Mouse (Mus musculus) midbrain, embryonic 14.5 days (tissue): ENCODE results near the gene Usb1. TPM values are rescaled to one million over a fixed set of nuclear protein-coding genes. Genes with fewer than 3 reads are reported as not detected.

Source experiments
- ATAC-seq: fragments of 200-750 bp; cut with Nextera tagmentation; 2 replicates; pipeline ENCODE4 v1.8.0; 2017; ENCODE audit warnings: moderate number of reproducible peaks, moderate library complexity; ENCODE audit not compliant: low FRiP score, low TSS enrichment
- DNase-seq: peaks from one replicate; pipeline ENCODE4 v3.0.0-alpha.2; 2015
- H3K27ac ChIP-seq: fragments of 300-500 bp; sonication (generic); replicated peaks from 2 replicates; pipeline ENCODE4 v1.5.1; 2014; ENCODE audit warnings: mild to moderate bottlenecking, low read depth, low read length, moderate library complexity
- H3K27me3 ChIP-seq: fragments of 300-500 bp; sonication (generic); 2 replicates; pipeline ENCODE4 v1.6.1; 2014; ENCODE audit warnings: low read length, control low read depth, mixed read lengths; ENCODE audit not compliant: control insufficient read depth, insufficient read depth
- H3K36me3 ChIP-seq: fragments of 300-500 bp; sonication (generic); 2 replicates; pipeline ENCODE4 v1.6.1; 2014; ENCODE audit warnings: low read length, control low read depth; ENCODE audit not compliant: control insufficient read depth, insufficient read depth
- H3K4me1 ChIP-seq: fragments of 300-500 bp; sonication (generic); 2 replicates; pipeline ENCODE4 v1.6.1; 2014; ENCODE audit warnings: mild to moderate bottlenecking, antibody characterized with exemption, low read length, control low read depth; ENCODE audit not compliant: control insufficient read depth, insufficient read depth
- H3K4me2 ChIP-seq: fragments of 300-500 bp; sonication (generic); 2 replicates; pipeline ENCODE4 v1.6.1; 2014; ENCODE audit warnings: mild to moderate bottlenecking, low read length, moderate library complexity
- H3K4me3 ChIP-seq: fragments of 300-500 bp; sonication (generic); replicated peaks from 2 replicates; pipeline ENCODE4 v1.5.1; 2014; ENCODE audit warnings: low read depth, low read length
- H3K9ac ChIP-seq: fragments of 300-500 bp; sonication (generic); replicated peaks from 2 replicates; pipeline ENCODE4 v1.6.1; 2014; ENCODE audit warnings: mild to moderate bottlenecking, low read length, moderate library complexity
- H3K9me3 ChIP-seq: fragments of 300-500 bp; sonication (generic); 2 replicates; pipeline ENCODE4 v1.6.1; 2016; ENCODE audit warnings: low read length, control low read depth, mixed read lengths; ENCODE audit not compliant: control insufficient read depth
- WGBS: fragments of 180-500 bp; shearing (Covaris S2); extraction: QIAGEN DNeasy Blood & Tissue Kit; methylation state at CpG from one replicate; pipeline ENCODE4 v1.1.7; 2014; 5-methylcytosine and 5-hydroxymethylcytosine counted together
- polyA plus RNA-seq: library from polyadenylated mRNA; unstranded; fragments of >200 nt; fragmentation: Nextera tagmentation; extraction: Ambion mirVana; gene quantifications from 2 replicates; pipeline ENCODE4 v1.2.1, GENCODE M21; 2014

The Usb1 gene
- polyA plus RNA-seq = 32.0 and 37.3 TPM in 2 replicates

- H3K4me1 ChIP-seq = peaks cover 21% of the 10 kb centered on the region
- peak within 1 kb of the TSS; percentile 93 for H3K27ac ChIP-seq
- peak within 1 kb of the TSS; percentile 88 for H3K4me3 ChIP-seq
- under 1% methylated on average over 74 of the region's 80 CpGs for WGBS
- ATAC-seq (peak; percentile 94), DNase-seq (peak; percentile 95)
- peaks cover 32% of the 10 kb centered on the region for H3K36me3 ChIP-seq
- no peaks in the 10 kb centered on the region for H3K9me3 ChIP-seq
- peak within 1 kb of the TSS; percentile 89 for H3K4me2 ChIP-seq
- H3K9ac ChIP-seq = peak within 1 kb of the TSS; percentile 96
- no peaks in the 10 kb centered on the region for H3K27me3 ChIP-seq
Observed at GRCm38 (mm10) chr8:95331720-95332436, at the start of gene Usb1, which contains the start of gene Zfp319. Gene Usb1, plus strand, starts transcription at chr8:95332284. Gene Zfp319, minus strand, starts transcription at chr8:95331950.

GRCm38 (mm10) chr8:95289066-95289650 lies 42.9 kb upstream of the Usb1 start:
- WGBS = 78% methylated on average over 6 of the region's 6 CpGs
- Histone ChIP-seq H3K27ac (no peak overlapping the region), H3K9ac (no peak overlapping the region), H3K4me1 (no peaks in the 10 kb centered on the region), H3K4me2 (no peak overlapping the region), H3K4me3 (no peak overlapping the region), H3K36me3 (no peaks in the 10 kb centered on the region), H3K9me3 (no peaks in the 10 kb centered on the region), H3K27me3 (no peaks in the 10 kb centered on the region)
- ATAC-seq (no peak), DNase-seq (no peak)

GRCm38 (mm10) chr8:95293172-95293571 lies 38.9 kb upstream of the Usb1 start:
- no peak for ATAC-seq
- Histone ChIP-seq H3K36me3 (no peaks in the 10 kb centered on the region), H3K4me3 (no peak overlapping the region), H3K27me3 (no peaks in the 10 kb centered on the region), H3K9ac (no peak overlapping the region), H3K4me1 (no peaks in the 10 kb centered on the region), H3K4me2 (no peak overlapping the region), H3K27ac (no peak overlapping the region), H3K9me3 (no peaks in the 10 kb centered on the region)
- DNase-seq = no peak
- WGBS = 86% methylated on average over 11 of the region's 11 CpGs

- WGBS = 81% methylated on average over 7 of the region's 7 CpGs
- Histone ChIP-seq H3K9ac (no peak overlapping the region), H3K4me1 (no peaks in the 10 kb centered on the region), H3K9me3 (no peaks in the 10 kb centered on the region), H3K27ac (no peak overlapping the region), H3K36me3 (no peaks in the 10 kb centered on the region), H3K27me3 (no peaks in the 10 kb centered on the region), H3K4me2 (no peak overlapping the region), H3K4me3 (no peak overlapping the region)
- ATAC-seq (peak; percentile 34; the same call in 1 of the 2 replicates), DNase-seq (no peak)
Observed at GRCm38 (mm10) chr8:95293891-95294290, 38.2 kb upstream of the Usb1 start.

GRCm38 (mm10) chr8:95302410-95302809 lies 29.7 kb upstream of the Usb1 start:
- no peak overlapping the region for H3K4me2 ChIP-seq
- H3K27ac ChIP-seq = no peak overlapping the region
- peak; percentile 63 for DNase-seq
- no peaks in the 10 kb centered on the region for H3K9me3 ChIP-seq
- ATAC-seq = no peak
- H3K27me3 ChIP-seq = no peaks in the 10 kb centered on the region
- H3K4me1 ChIP-seq = 0 out of 2 replicates have a peak, but pooled peaks cover 5% of the 10 kb centered on the region
- 22% methylated on average over 5 of the region's 5 CpGs for WGBS
- no peaks in the 10 kb centered on the region for H3K36me3 ChIP-seq
- H3K9ac ChIP-seq = no peak overlapping the region
- no peak overlapping the region for H3K4me3 ChIP-seq

- no peak for DNase-seq
- no peaks in the 10 kb centered on the region for H3K9me3 ChIP-seq
- WGBS = 85% methylated on average over 4 of the region's 4 CpGs
Observed at GRCm38 (mm10) chr8:95305526-95305925, 26.6 kb upstream of the Usb1 start.

GRCm38 (mm10) chr8:95306431-95306830 lies 25.7 kb upstream of the Usb1 start, which contains the start of gene Cngb1:
Gene Cngb1, minus strand, starts transcription at chr8:95306585.
- WGBS = 48% methylated on average over 6 of the region's 6 CpGs
- H3K9ac ChIP-seq = no peak within 1 kb of the TSS
- no peak within 1 kb of the TSS for H3K4me3 ChIP-seq
- DNase-seq (no peak), ATAC-seq (no peak)
- H3K9me3 ChIP-seq = no peaks in the 10 kb centered on the region
- H3K27ac ChIP-seq = no peak within 1 kb of the TSS
- no peak within 1 kb of the TSS for H3K4me2 ChIP-seq
- H3K27me3 ChIP-seq = no peaks in the 10 kb centered on the region
- H3K36me3 ChIP-seq = no peaks in the 10 kb centered on the region
- H3K4me1 ChIP-seq = peaks cover 13% of the 10 kb centered on the region

More at GRCm38 (mm10) chr8:95305526-95305925, 26.6 kb upstream of the Usb1 start:
- Histone ChIP-seq H3K36me3 (no peaks in the 10 kb centered on the region), H3K4me1 (peaks cover 7% of the 10 kb centered on the region), H3K27me3 (no peaks in the 10 kb centered on the region), H3K9ac (no peak overlapping the region), H3K27ac (no peak overlapping the region), H3K4me2 (no peak overlapping the region), H3K4me3 (no peak overlapping the region)
- no peak for ATAC-seq

GRCm38 (mm10) chr8:95310342-95310970 lies 21.6 kb upstream of the Usb1 start, which contains the start of gene Tepp:
Gene Tepp, plus strand, starts transcription at chr8:95310566.
- Histone ChIP-seq H3K4me2 (no peak within 1 kb of the TSS), H3K9ac (no peak within 1 kb of the TSS), H3K9me3 (no peaks in the 10 kb centered on the region), H3K27me3 (no peaks in the 10 kb centered on the region), H3K27ac (peak within 1 kb of the TSS; percentile 49; the same call in 1 of the 2 replicates), H3K36me3 (no peaks in the 10 kb centered on the region), H3K4me3 (no peak within 1 kb of the TSS), H3K4me1 (peaks cover 14% of the 10 kb centered on the region)
- ATAC-seq (peak; percentile 48), DNase-seq (peak; percentile 58)
- 22% methylated on average over 6 of the region's 6 CpGs for WGBS
